Mouse (Mus musculus) kidney, adult 2 months (tissue): ENCODE measurements around the gene Sbf2. TPM values are rescaled to one million over a fixed set of nuclear protein-coding genes. Genes with fewer than 3 reads are reported as not detected.

ENCODE experiments used
- DNase-seq: peaks from one replicate; pipeline ENCODE4 v3.0.0; 2021
- H3K27ac ChIP-seq: fragments of 200-500 bp; 2 replicates; pipeline ENCODE4 v1.5.1; 2012; ENCODE audit warnings: low read depth, low read length, control low read depth, inconsistent platforms; ENCODE audit not compliant: insufficient read depth
- H3K27me3 ChIP-seq: fragments of 200-500 bp; replicated peaks from 2 replicates; pipeline ENCODE4 v1.6.1; 2012; ENCODE audit warnings: mild to moderate bottlenecking, moderate library complexity, low read length, inconsistent platforms; ENCODE audit not compliant: control insufficient read depth, insufficient read depth
- H3K36me3 ChIP-seq: fragments of 200-500 bp; 2 replicates; pipeline ENCODE4 v1.6.1; 2012; ENCODE audit warnings: mild to moderate bottlenecking, moderate library complexity, low read length, inconsistent platforms; ENCODE audit not compliant: control insufficient read depth, insufficient read depth
- H3K4me1 ChIP-seq: fragments of 200-500 bp; 2 replicates; pipeline ENCODE4 v1.6.1; 2011; ENCODE audit warnings: low read length; ENCODE audit not compliant: control insufficient read depth, insufficient read depth
- H3K4me3 ChIP-seq: fragments of 200-500 bp; 2 replicates; pipeline ENCODE4 v1.5.1; 2011; ENCODE audit warnings: mild to moderate bottlenecking, low read depth, low read length, control low read depth; ENCODE audit not compliant: insufficient read depth
- CTCF ChIP-seq: fragments of 200-500 bp; conservative IDR thresholded peaks from 2 replicates; pipeline ENCODE4 v1.5.1; 2011; ENCODE audit warnings: low read depth, mild to moderate bottlenecking, control low read depth, low read length, moderate library complexity, mixed read lengths; ENCODE audit not compliant: insufficient read depth, insufficient read length
- POLR2A ChIP-seq: fragments of 200-500 bp; IDR thresholded peaks from one replicate; pipeline ENCODE4 v1.6.1; 2011; ENCODE audit warnings: low read depth, low read length, control low read depth
- WGBS: fragments of 180-500 bp; shearing (Covaris S2); methylation state at CpG from one replicate; pipeline ENCODE4 v1.1.7; 2018; 5-methylcytosine and 5-hydroxymethylcytosine counted together
- polyA plus RNA-seq: library from polyadenylated mRNA; depleted of rRNA; stranded (reverse); fragments of >200 nt; gene quantifications from 2 replicates; pipeline ENCODE4 v1.2.3, GENCODE M21; 2012

The Sbf2 gene
- polyA plus RNA-seq, 1 experiment: 23.3 TPM

- no peak overlapping the region for H3K4me3 ChIP-seq
- H3K27ac ChIP-seq: peak overlapping the region; percentile 20; the same call in 1 of the 2 replicates
- DNase-seq: peak; percentile 82
- no peak for TF ChIP-seq POLR2A
- TF ChIP-seq CTCF: no peak
- 59% methylated on average over 11 of the region's 11 CpGs for WGBS
- H3K36me3 ChIP-seq: no peaks in the 10 kb centered on the region
- no peaks in the 10 kb centered on the region for H3K27me3 ChIP-seq
- H3K4me1 ChIP-seq: peaks cover 15% of the 10 kb centered on the region
Measured at GRCm38 (mm10) chr7:110639291-110639915, 24.7 kb upstream of the Sbf2 start.

- peak overlapping the region; percentile 92 for H3K27ac ChIP-seq
- H3K36me3 ChIP-seq: no peaks in the 10 kb centered on the region
- TF ChIP-seq POLR2A: no peak
- TF ChIP-seq CTCF: no peak
- DNase-seq: peak; percentile 71
- 32% methylated on average over 17 of the region's 17 CpGs for WGBS
- H3K4me3 ChIP-seq: no peak overlapping the region
- H3K27me3 ChIP-seq: no peaks in the 10 kb centered on the region
- H3K4me1 ChIP-seq: peaks cover 15% of the 10 kb centered on the region
Measured at GRCm38 (mm10) chr7:110638305-110639110, 23.8 kb upstream of the Sbf2 start.

- H3K4me3 ChIP-seq: no peak overlapping the region
- TF ChIP-seq POLR2A: no peak
- TF ChIP-seq CTCF: no peak
- 18% methylated on average over 1 of the region's 1 CpGs for WGBS
- peaks cover 23% of the 10 kb centered on the region for H3K4me1 ChIP-seq
- peak overlapping the region; percentile 75 for H3K27ac ChIP-seq
- H3K27me3 ChIP-seq: no peaks in the 10 kb centered on the region
- peak; percentile 61 for DNase-seq
- no peaks in the 10 kb centered on the region for H3K36me3 ChIP-seq
Measured at GRCm38 (mm10) chr7:110636559-110636958, 21.8 kb upstream of the Sbf2 start.

DNA sequence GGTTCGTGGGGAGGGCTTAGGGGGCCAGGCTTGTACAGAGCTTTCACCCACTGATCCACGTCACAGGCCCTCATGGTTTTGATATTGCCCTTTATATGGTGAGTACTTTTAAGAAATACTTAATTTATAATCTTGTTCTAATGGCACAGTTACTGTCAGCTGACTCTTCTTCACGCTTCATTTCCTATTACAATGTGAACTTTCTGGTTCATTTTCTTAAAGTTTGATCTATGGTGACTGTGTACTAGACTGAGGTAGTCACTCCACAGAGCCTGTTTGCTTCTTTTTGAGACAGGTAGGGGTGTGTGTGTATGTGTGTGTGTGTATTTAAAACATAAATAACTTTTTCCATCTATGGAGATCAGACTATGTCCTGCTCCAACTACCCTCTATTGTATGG lies 21.2 kb upstream of the Sbf2 start:
- peak; percentile 76 for DNase-seq
- WGBS: 36% methylated on average over 3 of the region's 3 CpGs
- no peak for TF ChIP-seq CTCF
- no peak for TF ChIP-seq POLR2A
- no peaks in the 10 kb centered on the region for H3K36me3 ChIP-seq
- H3K27me3 ChIP-seq: no peaks in the 10 kb centered on the region
- no peak overlapping the region for H3K4me3 ChIP-seq
- peaks cover 25% of the 10 kb centered on the region for H3K4me1 ChIP-seq
- peak overlapping the region; percentile 75 for H3K27ac ChIP-seq

DNA sequence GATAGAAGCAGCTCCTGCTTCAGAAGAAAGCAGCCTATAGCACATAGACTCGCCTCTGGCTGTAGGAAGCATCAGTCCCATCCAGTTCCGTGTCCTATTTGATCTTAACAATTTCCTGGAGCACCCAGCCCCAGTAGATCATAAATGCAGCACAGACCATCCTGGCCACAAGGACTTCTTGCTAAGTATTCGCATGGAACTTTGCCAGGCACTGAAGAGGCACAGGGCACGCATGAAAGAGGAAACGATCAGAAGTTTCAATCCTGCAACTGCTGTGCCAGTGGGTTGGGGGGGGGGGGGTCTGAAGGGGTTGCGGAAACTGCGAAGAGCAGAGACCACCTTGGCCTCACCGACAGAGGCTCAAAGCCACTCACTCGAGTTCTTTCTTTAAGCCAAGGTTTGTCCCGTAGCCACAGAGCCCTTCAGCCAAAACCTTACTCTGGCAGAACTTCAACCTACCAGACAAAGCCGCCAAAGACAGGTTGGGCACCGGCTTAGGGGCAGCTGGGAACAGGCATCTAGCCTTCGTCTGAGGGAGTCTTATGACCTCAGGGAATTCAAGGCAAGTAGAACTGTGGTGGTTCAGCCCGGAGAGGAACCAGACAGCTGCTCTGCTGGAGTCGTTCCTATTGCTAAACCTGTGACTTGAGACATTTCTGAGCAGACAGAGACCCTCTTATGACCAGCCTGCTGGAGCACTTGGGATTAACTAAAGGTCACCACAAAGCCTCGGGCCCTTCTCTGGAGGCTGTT lies 16.6 kb upstream of the Sbf2 start:
- H3K4me3 ChIP-seq: no peak overlapping the region
- 51% methylated on average over 16 of the region's 16 CpGs for WGBS

GRCm38 (mm10) chr7:110629892-110630666 lies 15.4 kb upstream of the Sbf2 start:
- no peak for TF ChIP-seq POLR2A
- TF ChIP-seq CTCF: peak; percentile 91
- Histone ChIP-seq H3K4me1 (peaks cover 24% of the 10 kb centered on the region; the same call in 1 of the 2 replicates), H3K36me3 (no peaks in the 10 kb centered on the region), H3K27ac (peak overlapping the region; percentile 27), H3K27me3 (no peaks in the 10 kb centered on the region), H3K4me3 (peak overlapping the region; percentile 49)
- WGBS: 4% methylated on average over 36 of the region's 36 CpGs
- DNase-seq: peak; percentile 91

More for the DNA sequence above, 16.6 kb upstream of the Sbf2 start:
- H3K4me1 ChIP-seq: peaks cover 18% of the 10 kb centered on the region; the same call in 1 of the 2 replicates
- TF ChIP-seq CTCF: no peak
- no peak for TF ChIP-seq POLR2A
- no peaks in the 10 kb centered on the region for H3K27me3 ChIP-seq
- peak overlapping the region; percentile 27; the same call in 1 of the 2 replicates for H3K27ac ChIP-seq
- DNase-seq: peak; percentile 78
- H3K36me3 ChIP-seq: no peaks in the 10 kb centered on the region
